Mouse (Mus musculus) small intestine, adult 2 months (tissue): ENCODE results near the gene Slc9a2. TPM values are rescaled to one million over a fixed set of nuclear protein-coding genes. Genes with fewer than 3 reads are reported as not detected.

Experiments
- H3K27ac ChIP-seq: fragments of 200-500 bp; 2 replicates; pipeline ENCODE4 v1.5.1; 2012; ENCODE audit warnings: low read depth, low read length, control low read depth, inconsistent platforms; ENCODE audit not compliant: insufficient read depth
- H3K27me3 ChIP-seq: fragments of 200-500 bp; 2 replicates; pipeline ENCODE4 v1.6.1; 2012; ENCODE audit warnings: mild to moderate bottlenecking, moderate library complexity, low read length, inconsistent platforms; ENCODE audit not compliant: control insufficient read depth, insufficient read depth
- H3K36me3 ChIP-seq: fragments of 200-500 bp; 2 replicates; pipeline ENCODE4 v1.6.1; 2012; ENCODE audit warnings: mild to moderate bottlenecking, low read length, control low read depth, inconsistent platforms; ENCODE audit not compliant: control insufficient read depth, insufficient read depth
- H3K4me1 ChIP-seq: fragments of 200-500 bp; 2 replicates; pipeline ENCODE4 v1.6.1; 2012; ENCODE audit warnings: low read length, inconsistent platforms, mixed read lengths; ENCODE audit not compliant: control insufficient read depth, insufficient read depth, insufficient read length
- H3K4me3 ChIP-seq: fragments of 200-500 bp; 2 replicates; pipeline ENCODE4 v1.5.1; 2012; ENCODE audit warnings: low read depth, mild to moderate bottlenecking, control low read depth, inconsistent platforms, low read length, moderate library complexity
- CTCF ChIP-seq: fragments of 200-500 bp; IDR thresholded peaks from 2 replicates; pipeline ENCODE4 v1.5.1; 2012; ENCODE audit warnings: low read depth, mild to moderate bottlenecking, control low read depth, inconsistent platforms, low read length, moderate library complexity, mixed read lengths; ENCODE audit not compliant: insufficient replicate concordance, insufficient read length; ENCODE audit errors: extremely low read depth
- POLR2A ChIP-seq: fragments of 200-500 bp; IDR thresholded peaks from 2 replicates; pipeline ENCODE4 v1.6.1; 2012; ENCODE audit warnings: low read depth, mild to moderate bottlenecking, control low read depth, inconsistent platforms, low read length, moderate library complexity
- WGBS: fragments of 180-500 bp; shearing (Covaris S2); methylation state at CpG from one replicate; pipeline ENCODE4 v1.1.7; 2018; 5-methylcytosine and 5-hydroxymethylcytosine counted together
- polyA plus RNA-seq: library from polyadenylated mRNA; depleted of rRNA; stranded (reverse); fragments of >200 nt; gene quantifications from 2 replicates; pipeline ENCODE4 v1.2.3, GENCODE M21; 2012

Slc9a2 gene
- polyA plus RNA-seq, 1 experiment = 234 TPM

GRCm38 (mm10) chr1:40759751-40760445 lies 79.5 kb downstream of the Slc9a2 start:
- TF ChIP-seq CTCF (no peak), POLR2A (no peak)
- peak overlapping the region; percentile 50 for H3K27ac ChIP-seq
- H3K4me3 ChIP-seq = no peak overlapping the region
- peaks cover 21% of the 10 kb centered on the region for H3K36me3 ChIP-seq
- 50% methylated on average over 6 of the region's 6 CpGs for WGBS
- peaks cover 12% of the 10 kb centered on the region for H3K4me1 ChIP-seq
- H3K27me3 ChIP-seq = no peaks in the 10 kb centered on the region

DNA sequence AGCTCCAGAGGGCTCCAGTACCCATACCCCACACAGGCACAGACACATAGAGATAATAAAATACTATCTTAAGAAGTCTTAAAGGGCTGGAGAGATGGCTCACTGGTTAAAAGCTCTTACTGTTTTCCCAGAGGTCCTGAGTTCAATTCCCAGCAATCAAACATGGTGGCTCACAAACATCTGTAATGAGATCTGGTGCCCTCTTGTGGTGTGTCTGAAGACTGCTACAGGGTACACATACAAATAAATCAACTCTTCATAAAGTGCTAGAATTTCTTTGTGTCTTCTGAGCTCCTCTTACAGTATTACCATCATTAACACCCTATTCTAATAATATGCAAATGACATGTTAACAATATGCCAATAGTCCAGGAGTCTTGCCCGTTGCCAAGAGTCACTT lies 83.7 kb downstream of the Slc9a2 start:
- Histone ChIP-seq H3K27ac (peak overlapping the region; percentile 82), H3K27me3 (no peaks in the 10 kb centered on the region), H3K4me1 (peaks cover 18% of the 10 kb centered on the region), H3K4me3 (no peak overlapping the region), H3K36me3 (peaks cover 22% of the 10 kb centered on the region)
- TF ChIP-seq CTCF (no peak), POLR2A (no peak)
- WGBS = 35% methylated on average over 1 of the region's 1 CpGs

DNA sequence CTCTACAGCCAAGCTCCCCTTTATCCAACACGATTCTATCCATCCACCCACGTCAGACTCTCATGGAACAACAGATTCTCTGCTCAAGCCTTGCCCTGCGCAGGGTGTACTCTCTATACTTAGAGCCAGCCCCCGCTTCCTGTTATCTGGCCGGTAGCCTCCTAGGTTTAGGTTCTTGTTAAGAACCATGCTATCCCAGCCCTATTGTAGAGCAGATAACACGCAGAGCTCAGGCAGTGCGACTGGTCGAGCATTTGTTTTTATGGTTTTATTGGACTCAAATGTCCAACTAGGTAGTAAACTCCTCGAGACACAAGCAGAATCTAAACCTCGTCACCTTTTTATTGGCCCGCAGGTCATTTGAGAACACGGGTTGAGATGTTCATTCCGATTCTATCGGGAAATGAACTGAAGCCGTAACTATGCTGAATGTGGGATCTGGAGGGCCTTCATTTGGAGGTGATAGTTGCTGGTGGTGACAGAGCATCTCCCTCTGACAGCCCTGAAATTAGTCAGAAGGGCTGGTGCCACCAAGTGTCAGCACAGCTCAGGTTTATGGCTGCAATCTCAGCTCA lies 84.4 kb downstream of the Slc9a2 start:
- Histone ChIP-seq H3K27me3 (no peaks in the 10 kb centered on the region), H3K36me3 (peaks cover 22% of the 10 kb centered on the region), H3K4me3 (no peak overlapping the region), H3K4me1 (peaks cover 16% of the 10 kb centered on the region), H3K27ac (peak overlapping the region; percentile 82)
- TF ChIP-seq CTCF (no peak), POLR2A (no peak)
- whole genome bisulfite sequencing = 21% methylated on average over 15 of the region's 15 CpGs

DNA sequence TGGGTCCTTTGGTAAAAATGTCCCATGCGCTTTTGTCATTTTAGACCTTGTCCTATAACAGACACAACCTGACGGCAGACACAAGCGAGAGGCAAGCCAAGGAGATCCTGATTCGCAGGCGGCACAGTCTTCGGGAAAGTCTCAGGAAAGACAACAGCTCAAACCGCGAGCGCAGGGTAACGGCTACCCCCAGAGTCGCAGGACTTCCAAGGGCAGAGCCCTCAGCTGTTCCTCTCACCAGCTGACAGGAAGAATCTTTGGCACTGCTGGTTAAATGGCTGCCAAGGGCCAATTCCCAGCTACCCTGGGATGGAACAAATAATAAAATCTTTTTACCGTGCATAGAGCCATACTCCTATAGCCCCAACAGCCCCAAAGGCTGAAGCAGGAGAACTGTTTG lies 85.1 kb downstream of the Slc9a2 start:
- no peak overlapping the region for H3K4me3 ChIP-seq
- H3K27ac ChIP-seq = peak overlapping the region; percentile 77
- no peaks in the 10 kb centered on the region for H3K27me3 ChIP-seq
- TF ChIP-seq POLR2A (no peak), CTCF (no peak)
- peaks cover 12% of the 10 kb centered on the region for H3K4me1 ChIP-seq
- 91% methylated on average over 12 of the region's 12 CpGs for WGBS
- peaks cover 22% of the 10 kb centered on the region for H3K36me3 ChIP-seq

DNA sequence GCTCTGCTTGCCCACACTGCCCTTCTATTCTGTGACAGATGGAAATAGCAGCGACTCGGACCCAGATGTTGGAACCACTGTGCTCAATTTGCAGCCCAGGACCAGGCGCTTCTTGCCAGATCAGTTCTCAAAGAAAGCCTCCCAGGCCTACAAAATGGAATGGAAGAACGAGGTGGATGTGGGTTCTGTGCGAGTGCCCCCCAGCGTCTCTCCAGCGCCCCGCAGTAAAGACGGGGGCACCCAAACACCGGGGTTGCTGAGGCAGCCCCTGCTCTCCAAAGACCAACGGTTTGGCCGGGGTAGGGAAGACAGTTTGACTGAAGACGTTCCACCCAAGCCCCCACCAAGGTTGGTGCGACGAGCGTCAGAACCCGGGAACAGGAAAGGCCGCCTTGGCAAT lies 87.2 kb downstream of the Slc9a2 start:
- WGBS = 93% methylated on average over 18 of the region's 18 CpGs
- peaks cover 26% of the 10 kb centered on the region for H3K36me3 ChIP-seq
- TF ChIP-seq POLR2A (no peak), CTCF (no peak)

DNA sequence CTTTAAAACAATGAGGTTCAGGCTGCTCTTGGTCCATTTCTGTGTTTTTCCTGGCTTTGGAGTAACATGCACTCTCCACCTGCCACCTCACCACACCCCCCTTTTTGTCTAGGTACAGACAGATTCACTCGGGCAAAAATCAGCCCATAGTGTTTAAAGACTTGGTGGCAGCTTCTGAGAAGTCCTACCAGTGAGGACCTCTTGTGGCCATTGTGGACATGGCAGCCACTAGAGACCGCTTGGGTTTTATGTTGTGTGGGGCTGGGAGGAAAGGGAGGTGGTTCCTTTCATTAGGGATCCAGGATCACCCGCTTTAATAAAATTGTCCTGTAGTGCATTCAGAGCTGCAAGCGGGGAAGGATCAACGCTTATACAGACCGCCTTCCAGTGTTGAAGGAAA lies 88.2 kb downstream of the Slc9a2 start:
- TF ChIP-seq POLR2A = no peak
- TF ChIP-seq CTCF = peak; percentile 76; the same call in 1 of the 2 replicates
- no peak overlapping the region for H3K4me3 ChIP-seq
- H3K4me1 ChIP-seq = peaks cover 19% of the 10 kb centered on the region
- 43% methylated on average over 6 of the region's 6 CpGs for WGBS
- H3K36me3 ChIP-seq = peaks cover 24% of the 10 kb centered on the region
- H3K27me3 ChIP-seq = no peaks in the 10 kb centered on the region
- H3K27ac ChIP-seq = no peak overlapping the region

More for the DNA sequence above, 87.2 kb downstream of the Slc9a2 start:
- H3K4me3 ChIP-seq = no peak overlapping the region
- H3K27ac ChIP-seq = no peak overlapping the region
- H3K27me3 ChIP-seq = no peaks in the 10 kb centered on the region
- H3K4me1 ChIP-seq = peaks cover 19% of the 10 kb centered on the region

DNA sequence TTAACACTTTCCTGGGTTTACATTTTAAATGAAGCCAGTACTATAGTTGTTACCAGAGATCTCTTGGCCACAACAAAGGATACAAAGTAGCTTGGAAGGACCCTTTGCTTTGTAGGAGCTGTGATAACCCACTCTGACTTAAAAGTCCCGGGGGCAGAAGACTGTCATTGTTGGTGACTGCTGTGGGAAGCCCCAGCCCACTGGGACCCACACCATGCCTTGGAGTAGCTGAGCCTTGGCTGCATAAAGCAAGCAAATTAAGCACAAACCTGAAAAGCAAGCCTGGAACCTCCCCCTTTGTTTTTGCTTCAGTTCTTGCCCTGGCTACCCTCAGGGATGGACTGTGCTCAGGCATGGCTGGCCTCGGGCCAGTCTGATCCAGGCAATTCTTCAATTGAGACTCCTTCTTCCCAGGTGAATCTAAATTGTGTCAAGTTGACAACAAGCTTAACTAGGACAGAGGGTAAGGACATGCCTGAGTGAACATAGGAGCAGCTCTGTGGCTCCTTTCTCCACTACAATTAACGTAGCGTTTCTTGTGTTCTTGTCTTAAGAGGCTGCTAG lies 89.0 kb downstream of the Slc9a2 start:
- peaks cover 29% of the 10 kb centered on the region for H3K36me3 ChIP-seq
- no peaks in the 10 kb centered on the region for H3K27me3 ChIP-seq
- 78% methylated on average over 4 of the region's 4 CpGs for WGBS
- H3K4me3 ChIP-seq = no peak overlapping the region
- TF ChIP-seq POLR2A (no peak), CTCF (no peak)
- H3K27ac ChIP-seq = no peak overlapping the region
- H3K4me1 ChIP-seq = peaks cover 20% of the 10 kb centered on the region
